In genomic region chr1:38988357-38988756, GRCm38 (mm10) we compare ENCODE assay signal across 9 mouse cellular contexts. TPM values are rescaled to one million over a fixed set of nuclear protein-coding genes. Genes with fewer than 3 reads are reported as not detected.
A peak's percentile ranks its signal among the peaks of the same experiment; 100 is the strongest.
DNase-seq lines count a peak whose midpoint lies in the region; ATAC-seq and TF ChIP-seq lines count a peak whose summit lies in the region.
"Had no signal": no experiment of that assay in that cellular context is flagged by ENCODE, and none has a peak within 500 bp of the region (broad histone marks: within the 10 kb centered on the region; RNA-seq: fewer than 3 reads in every experiment).

No protein-coding gene starts in this region.

- 18% methylated on average over 7 of the region's 7 CpGs for WGBS in heart, embryonic 12.5 days
- 34% methylated on average over 7 of the region's 7 CpGs for WGBS in hindbrain, embryonic 12.5 days
- 33% methylated on average over 7 of the region's 7 CpGs for WGBS in midbrain, embryonic 13.5 days
- 29% methylated on average over 7 of the region's 7 CpGs for WGBS in thymus, adult 2 months

- H3K4me2 ChIP-seq in heart, embryonic 12.5 days, result peak overlapping the region; percentile 92
- H3K4me2 ChIP-seq in hindbrain, embryonic 12.5 days (replicated peaks), result peak overlapping the region; percentile 85
- H3K4me2 ChIP-seq in midbrain, embryonic 13.5 days (replicated peaks), result peak overlapping the region; percentile 88

- H3K4me1 ChIP-seq in heart, embryonic 12.5 days (replicated peaks), result peaks cover 21% of the 10 kb centered on the region
- peaks cover 16% of the 10 kb centered on the region for H3K4me1 ChIP-seq in G1E (ENCODE audit: insufficient read depth, low read depth, low read length)
- H3K4me1 ChIP-seq in hindbrain, embryonic 12.5 days, result peaks cover 17% of the 10 kb centered on the region
- H3K4me1 ChIP-seq in midbrain, embryonic 13.5 days (replicated peaks), result peaks cover 21% of the 10 kb centered on the region
- H3K4me1 ChIP-seq in thymus, adult 2 months (replicated peaks; ENCODE audit: control insufficient read depth, insufficient read depth, low read length), result peaks cover 9% of the 10 kb centered on the region

- peak overlapping the region; percentile 90 for H3K27ac ChIP-seq in heart, embryonic 12.5 days (ENCODE audit: poor library complexity, severe bottlenecking)
- H3K27ac ChIP-seq in hindbrain, embryonic 12.5 days, result peak overlapping the region; percentile 85; the same call in 1 of the 2 replicates
- peak overlapping the region; percentile 81; the same call in 1 of the 2 replicates for H3K27ac ChIP-seq in midbrain, embryonic 13.5 days
- H3K27ac ChIP-seq in thymus, adult 2 months (ENCODE audit: control insufficient read depth, insufficient read depth, low read length), result no peak overlapping the region

- no peak for TF ChIP-seq POLR2A in thymus, adult 2 months (IDR thresholded peaks at IDR 0.05; ENCODE audit: control insufficient read depth, extremely low read depth, insufficient read depth, low read length, poor library complexity)

- peak overlapping the region; percentile 79 for H3K4me3 ChIP-seq in heart, embryonic 12.5 days
- peak overlapping the region; percentile 80 for H3K4me3 ChIP-seq in G1E (ENCODE audit: low read depth, low read length)
- H3K4me3 ChIP-seq in hindbrain, embryonic 12.5 days, result peak overlapping the region; percentile 70
- peak overlapping the region; percentile 56 for H3K4me3 ChIP-seq in midbrain, embryonic 13.5 days (replicated peaks)
- no peak overlapping the region; the same call in 1 of the 2 replicates for H3K4me3 ChIP-seq in thymus, adult 2 months (ENCODE audit: control insufficient read depth, insufficient read depth, low read length)

- no peak for TF ChIP-seq CTCF in G1E (IDR thresholded peaks at IDR 0.05; ENCODE audit: low read depth, low read length)
- no peak for TF ChIP-seq CTCF in thymus, adult 2 months (IDR thresholded peaks at IDR 0.05; ENCODE audit: borderline replicate concordance, control insufficient read depth, extremely low read depth, insufficient read depth, low read length, poor library complexity)

- H3K36me3 ChIP-seq in heart, embryonic 12.5 days, result peaks cover 22% of the 10 kb centered on the region
- peaks cover 35% of the 10 kb centered on the region for H3K36me3 ChIP-seq in G1E (replicated peaks)
- peaks cover 19% of the 10 kb centered on the region for H3K36me3 ChIP-seq in hindbrain, embryonic 12.5 days
- H3K36me3 ChIP-seq in midbrain, embryonic 13.5 days, result peaks cover 25% of the 10 kb centered on the region
- H3K36me3 ChIP-seq in thymus, adult 2 months (ENCODE audit: control insufficient read depth, insufficient read depth, low read length), result peaks cover under 1% of the 10 kb centered on the region; the same call in 1 of the 2 replicates

- DNase-seq in heart, postnatal 4 days, result no peak
- no peak for DNase-seq in G1E (ENCODE audit: low spot score)
- no peak for DNase-seq in cerebellum, adult 8-10 months
- no peak for DNase-seq in layer of hippocampus, postnatal 10 days (ENCODE audit: low spot score in 2 of 2)
- DNase-seq in thymus, adult 2 months, result no peak

- H3K27me3 ChIP-seq in heart, embryonic 12.5 days (replicated peaks), result no peaks in the 10 kb centered on the region
- H3K27me3 ChIP-seq in G1E (ENCODE audit: insufficient read depth, low read length), result no peaks in the 10 kb centered on the region
- H3K27me3 ChIP-seq in hindbrain, embryonic 12.5 days, result no peaks in the 10 kb centered on the region
- no peaks in the 10 kb centered on the region for H3K27me3 ChIP-seq in midbrain, embryonic 13.5 days
- H3K27me3 ChIP-seq in thymus, adult 2 months (ENCODE audit: control insufficient read depth, insufficient read depth, low read length), result no peaks in the 10 kb centered on the region

- H3K9me3 ChIP-seq in heart, embryonic 12.5 days (replicated peaks), result no peaks in the 10 kb centered on the region
- H3K9me3 ChIP-seq in G1E (replicated peaks), result peaks cover 7% of the 10 kb centered on the region
- H3K9me3 ChIP-seq in hindbrain, embryonic 12.5 days (replicated peaks), result no peaks in the 10 kb centered on the region
- no peaks in the 10 kb centered on the region for H3K9me3 ChIP-seq in midbrain, embryonic 13.5 days

- peak overlapping the region; percentile 84 for H3K9ac ChIP-seq in heart, embryonic 12.5 days
- H3K9ac ChIP-seq in hindbrain, embryonic 12.5 days, result peak overlapping the region; percentile 85
- H3K9ac ChIP-seq in midbrain, embryonic 13.5 days (replicated peaks), result peak overlapping the region; percentile 74

- ATAC-seq in heart, embryonic 12.5 days (ENCODE audit: insufficient number of reproducible peaks, low FRiP score), result no peak
- ATAC-seq in G1E (ENCODE audit: extremely low read depth, insufficient number of reproducible peaks, low FRiP score, poor library complexity, severe bottlenecking), result no peak
- ATAC-seq in hindbrain, embryonic 12.5 days (ENCODE audit: low FRiP score), result no peak
- no peak for ATAC-seq in midbrain, embryonic 13.5 days

RNA-seq across cellular contexts. Expression of gene Pdcl3, which starts 2.9 kb away (rescaled TPM):
- 149 and 168 TPM in 2 replicates for polyA plus RNA-seq in heart, embryonic 12.5 days (2016; fragmentation: Nextera tagmentation; extraction: Ambion mirVana)
- total RNA-seq in heart, postnatal 4 days (2021), result 100 to 1,000 TPM; 114 TPM
- 65.5 and 96.3 TPM in 2 replicates for total RNA-seq in G1E (2014; fragmentation: Nextera tagmentation)
- total RNA-seq in G1E (2017), result 63.4 and 67.0 TPM in 2 replicates
- polyA plus RNA-seq in G1E (2012), result 49.8 and 51.6 TPM in 2 replicates
- 168 and 179 TPM in 2 replicates for polyA plus RNA-seq in hindbrain, embryonic 12.5 days (2016; fragmentation: Nextera tagmentation; extraction: Ambion mirVana)
- 158 and 171 TPM in 2 replicates for polyA plus RNA-seq in midbrain, embryonic 13.5 days (2015; fragmentation: Nextera tagmentation; extraction: Ambion mirVana)
- total RNA-seq in layer of hippocampus, postnatal 10 days (2021), result 10 to 100 TPM; 46.3 TPM
- 18.0 and 22.2 TPM in 2 replicates for polyA plus RNA-seq in thymus, adult 2 months (2012; rRNA removed)

RNA-seq across cellular contexts. Expression of gene Nms, which starts 49.4 kb away (rescaled TPM):
- not detected in 2 replicates for polyA plus RNA-seq in heart, embryonic 12.5 days (2016; fragmentation: Nextera tagmentation; extraction: Ambion mirVana)
- not detected for total RNA-seq in heart, postnatal 4 days (2021)
- total RNA-seq in G1E (2014; fragmentation: Nextera tagmentation), result not detected in 2 replicates
- not detected in 2 replicates for total RNA-seq in G1E (2017)
- polyA plus RNA-seq in G1E (2012), result not detected in 2 replicates
- 0.56 and 1.3 TPM in 2 replicates for polyA plus RNA-seq in hindbrain, embryonic 12.5 days (2016; fragmentation: Nextera tagmentation; extraction: Ambion mirVana)
- 0.43 TPM in 1 of 2 replicates, not detected in the other for polyA plus RNA-seq in midbrain, embryonic 13.5 days (2015; fragmentation: Nextera tagmentation; extraction: Ambion mirVana)
- not detected for total RNA-seq in layer of hippocampus, postnatal 10 days (2021)
- polyA plus RNA-seq in thymus, adult 2 months (2012; rRNA removed), result 0.22 and 0.27 TPM in 2 replicates
- polyA plus RNA-seq: frontal cortex, adult 2 months had no signal
